Mouse (Mus musculus): Measurements from ENCODE around the gene Lag3. TPM values are rescaled to one million over a fixed set of nuclear protein-coding genes. Genes with fewer than 3 reads are reported as not detected.

Lag3 gene
- 2.3 and 2.5 TPM in 2 replicates for polyA plus RNA-seq (2014; fragmentation: Nextera tagmentation; extraction: Ambion mirVana)

DNA sequence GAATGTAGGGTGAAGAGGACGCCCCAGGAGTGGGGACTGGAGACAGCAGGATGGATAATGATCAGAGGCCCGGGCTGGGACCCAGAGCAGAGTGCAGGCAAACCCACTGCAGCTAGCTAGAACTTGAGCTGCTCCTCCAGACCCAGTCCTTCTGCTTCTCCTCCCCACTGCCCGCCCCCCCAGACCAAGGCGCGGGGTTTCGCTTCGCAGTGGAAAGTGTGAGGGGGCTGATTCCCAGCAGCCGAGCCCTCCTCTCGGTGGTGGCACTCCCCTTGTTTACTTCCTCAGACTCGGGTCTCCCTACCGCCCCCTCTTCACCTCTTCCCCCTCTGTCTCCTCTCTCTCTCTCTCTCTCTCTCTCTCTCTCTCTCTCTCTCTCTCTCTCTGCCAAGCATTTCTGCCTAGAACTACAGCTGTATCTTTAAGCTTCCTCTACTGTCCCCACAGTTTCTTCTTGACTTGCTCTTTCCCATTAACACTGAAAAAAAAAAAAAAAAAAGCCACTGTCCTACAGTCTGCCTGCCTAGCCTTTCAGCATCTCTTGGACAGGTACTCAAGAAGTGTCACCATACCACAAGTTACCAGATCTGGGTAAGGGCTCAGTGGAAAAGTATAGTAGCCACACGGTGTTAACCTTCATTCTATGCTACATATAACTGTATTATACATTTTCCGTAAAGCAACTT lies at the start of gene Lag3:
TSS of gene Lag3 (minus strand) at position 173 of the 686 bp plus-strand sequence.
- Histone ChIP-seq H3K36me3 (ENCODE audit: control insufficient read depth, insufficient read depth, low read length) (peaks cover 8% of the 10 kb centered on the region; the same call in 1 of the 2 replicates), H3K4me2 (ENCODE audit: low read depth, low read length, severe bottlenecking) (no peak within 1 kb of the TSS), H3K4me1 (replicated peaks; ENCODE audit: control insufficient read depth, insufficient read depth, low read length) (peaks cover 23% of the 10 kb centered on the region), H3K27ac (ENCODE audit: low read depth, low read length) (no peak within 1 kb of the TSS), H3K27me3 (ENCODE audit: control insufficient read depth, insufficient read depth, low read length) (peaks cover 9% of the 10 kb centered on the region), H3K4me3 (ENCODE audit: low read depth, low read length) (no peak within 1 kb of the TSS), H3K9me3 (ENCODE audit: control insufficient read depth, low read length) (no peaks in the 10 kb centered on the region), H3K9ac (ENCODE audit: low read length) (no peak within 1 kb of the TSS)
- DNase-seq (ENCODE audit: low spot score) (no peak), ATAC-seq (replicated peaks; ENCODE audit: low FRiP score) (no peak)
- WGBS: 19% methylated on average over 13 of the region's 13 CpGs

DNA sequence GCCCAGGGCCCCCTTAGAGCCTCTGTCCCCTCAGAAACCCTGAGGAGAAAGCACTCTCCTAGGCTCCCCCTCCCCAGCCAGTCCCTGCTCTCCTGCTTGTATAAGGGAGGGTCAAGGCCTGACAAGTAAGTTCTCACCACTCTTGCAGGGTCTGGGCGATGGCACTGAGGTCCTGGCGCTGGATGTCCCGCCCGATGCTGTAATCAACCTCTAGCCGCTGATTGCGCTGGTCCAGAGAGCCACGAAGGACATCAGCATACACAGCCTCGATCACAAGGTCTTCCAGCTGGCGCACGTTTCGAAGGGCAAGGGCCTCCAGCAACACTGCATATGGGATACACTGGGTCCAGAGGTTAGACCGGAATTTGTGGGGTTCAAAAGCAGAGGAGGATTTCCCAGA lies 49.5 kb upstream of the Lag3 start:
- Histone ChIP-seq H3K4me1 (replicated peaks; ENCODE audit: control insufficient read depth, insufficient read depth, low read length) (peaks cover 5% of the 10 kb centered on the region; the same call in 1 of the 2 replicates), H3K27ac (ENCODE audit: low read depth, low read length) (no peak overlapping the region), H3K36me3 (ENCODE audit: control insufficient read depth, insufficient read depth, low read length) (peaks cover 6% of the 10 kb centered on the region; the same call in 1 of the 2 replicates), H3K4me2 (ENCODE audit: low read depth, low read length, severe bottlenecking) (no peak overlapping the region), H3K9me3 (ENCODE audit: control insufficient read depth, low read length) (no peaks in the 10 kb centered on the region), H3K27me3 (ENCODE audit: control insufficient read depth, insufficient read depth, low read length) (no peaks in the 10 kb centered on the region), H3K4me3 (ENCODE audit: low read depth, low read length) (no peak overlapping the region), H3K9ac (ENCODE audit: low read length) (no peak overlapping the region)
- no peak for DNase-seq (ENCODE audit: low spot score)
- no peak for ATAC-seq (replicated peaks; ENCODE audit: low FRiP score)
- WGBS: 96% methylated on average over 12 of the region's 12 CpGs

DNA sequence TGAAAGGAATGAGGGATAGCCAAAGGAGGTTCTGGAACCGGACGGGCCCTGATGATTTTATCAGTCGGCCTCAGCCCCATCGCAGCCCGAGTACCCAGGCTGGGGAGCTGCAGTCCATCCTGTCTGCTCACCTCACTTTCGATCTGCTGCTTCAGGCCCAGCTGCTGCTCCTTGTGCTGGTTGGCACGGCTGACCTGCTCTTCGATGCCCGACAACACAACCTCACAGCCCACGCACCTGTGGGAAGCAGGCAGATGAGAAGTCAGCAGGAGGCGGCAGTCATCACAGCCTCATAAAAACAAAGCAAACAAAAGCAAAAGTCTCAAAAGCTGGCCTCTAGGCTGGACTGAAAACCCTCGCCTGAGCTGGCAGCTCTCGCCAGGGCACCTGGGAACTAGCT lies 48.5 kb upstream of the Lag3 start:
- H3K36me3 ChIP-seq (ENCODE audit: control insufficient read depth, insufficient read depth, low read length): peaks cover 6% of the 10 kb centered on the region; the same call in 1 of the 2 replicates
- ATAC-seq (replicated peaks; ENCODE audit: low FRiP score): no peak
- 91% methylated on average over 13 of the region's 13 CpGs for WGBS

DNA sequence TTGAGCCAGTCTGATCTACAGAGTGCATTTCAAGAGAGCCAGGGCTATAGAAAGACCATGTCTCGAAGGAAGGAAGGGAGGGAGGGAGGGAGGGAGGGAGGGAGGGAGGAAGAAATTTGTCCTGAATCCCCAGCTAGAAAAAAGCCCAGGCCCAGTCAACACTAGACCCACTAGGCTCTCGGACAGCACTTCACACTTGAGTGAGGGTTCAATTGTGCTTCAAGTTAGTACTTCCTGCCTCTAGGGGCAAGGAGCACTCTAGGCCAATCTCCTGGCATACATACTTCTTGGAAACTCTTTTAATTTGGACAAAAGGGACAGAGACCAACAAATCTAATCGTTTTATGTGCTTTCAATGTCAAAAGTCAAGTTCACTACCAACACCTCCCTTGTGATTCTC lies 46.6 kb upstream of the Lag3 start:
- Histone ChIP-seq H3K9me3 (ENCODE audit: control insufficient read depth, low read length) (no peaks in the 10 kb centered on the region), H3K4me2 (ENCODE audit: low read depth, low read length, severe bottlenecking) (no peak overlapping the region), H3K4me3 (ENCODE audit: low read depth, low read length) (no peak overlapping the region), H3K36me3 (ENCODE audit: control insufficient read depth, insufficient read depth, low read length) (peaks cover 6% of the 10 kb centered on the region; the same call in 1 of the 2 replicates), H3K27me3 (ENCODE audit: control insufficient read depth, insufficient read depth, low read length) (no peaks in the 10 kb centered on the region), H3K27ac (ENCODE audit: low read depth, low read length) (no peak overlapping the region), H3K9ac (ENCODE audit: low read length) (no peak overlapping the region), H3K4me1 (replicated peaks; ENCODE audit: control insufficient read depth, insufficient read depth, low read length) (no peaks in the 10 kb centered on the region)
- ATAC-seq (replicated peaks; ENCODE audit: low FRiP score): no peak
- WGBS: 85% methylated on average over 3 of the region's 3 CpGs
- no peak for DNase-seq (ENCODE audit: low spot score)

More for the DNA sequence above, 48.5 kb upstream of the Lag3 start:
- no peaks in the 10 kb centered on the region for H3K9me3 ChIP-seq (ENCODE audit: control insufficient read depth, low read length)
- no peak for DNase-seq (ENCODE audit: low spot score)
- no peak overlapping the region for H3K27ac ChIP-seq (ENCODE audit: low read depth, low read length)
- H3K4me3 ChIP-seq (ENCODE audit: low read depth, low read length): no peak overlapping the region
- peaks cover 5% of the 10 kb centered on the region; the same call in 1 of the 2 replicates for H3K4me1 ChIP-seq (replicated peaks; ENCODE audit: control insufficient read depth, insufficient read depth, low read length)
- H3K27me3 ChIP-seq (ENCODE audit: control insufficient read depth, insufficient read depth, low read length): no peaks in the 10 kb centered on the region
- no peak overlapping the region for H3K9ac ChIP-seq (ENCODE audit: low read length)
- no peak overlapping the region for H3K4me2 ChIP-seq (ENCODE audit: low read depth, low read length, severe bottlenecking)

DNA sequence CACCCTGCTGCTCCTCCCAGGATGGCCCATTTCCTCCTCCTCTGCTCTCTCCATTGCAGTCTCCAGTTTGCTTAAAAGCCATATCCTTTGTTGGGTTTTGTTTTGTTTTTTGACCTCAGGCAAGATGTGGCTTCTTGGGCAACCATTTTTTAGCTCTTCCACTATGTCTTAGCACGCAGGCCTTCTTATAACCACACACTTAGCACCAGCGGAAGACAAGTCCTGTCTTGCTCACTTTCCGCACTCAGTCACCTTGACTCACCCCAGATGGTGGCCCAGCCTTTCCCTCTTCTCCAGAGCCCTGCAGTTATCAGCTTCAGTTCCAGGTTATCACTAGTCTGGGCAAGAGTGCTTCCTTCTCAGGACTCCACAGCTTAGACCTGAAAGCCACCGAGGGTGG lies 43.7 kb upstream of the Lag3 start:
- WGBS: 96% methylated on average over 4 of the region's 4 CpGs

DNA sequence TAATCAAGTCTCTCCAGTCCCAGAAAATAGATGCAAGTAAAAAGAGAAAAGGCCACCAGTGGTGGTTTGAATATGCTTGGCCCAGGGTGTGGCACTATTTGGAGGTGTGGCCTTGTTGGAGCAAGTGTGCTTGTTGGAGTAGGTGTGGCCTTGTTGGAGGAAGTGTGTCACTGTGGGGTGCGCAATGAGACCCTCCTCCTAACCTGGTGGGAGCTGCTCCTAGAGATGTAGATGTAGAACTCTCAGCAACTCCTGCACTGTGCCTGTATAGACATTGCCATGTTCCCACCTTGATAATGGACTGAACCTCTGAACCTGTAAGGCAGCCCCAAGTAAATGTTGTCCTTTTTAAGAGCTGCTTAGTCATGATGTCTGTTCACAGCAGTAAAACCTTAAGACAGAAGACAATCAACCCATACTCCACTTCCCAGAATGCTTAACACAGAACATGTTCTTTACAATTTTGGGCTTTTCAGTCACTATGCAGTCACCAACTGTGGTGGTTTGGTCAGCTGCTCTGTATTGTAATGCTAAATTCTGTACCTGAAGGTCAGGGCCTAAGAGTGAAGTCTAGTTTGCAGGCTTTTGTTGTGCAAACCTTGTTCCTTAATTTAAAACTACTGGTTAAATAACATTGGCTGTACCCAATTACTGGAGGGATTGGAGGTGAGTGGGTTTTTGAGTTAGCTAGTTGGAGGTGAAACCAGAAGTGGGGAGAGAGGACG lies 42.6 kb upstream of the Lag3 start:
- ATAC-seq (replicated peaks; ENCODE audit: low FRiP score) (no peak), DNase-seq (ENCODE audit: low spot score) (no peak)
- Histone ChIP-seq H3K9me3 (ENCODE audit: control insufficient read depth, low read length) (no peaks in the 10 kb centered on the region), H3K27ac (ENCODE audit: low read depth, low read length) (no peak overlapping the region), H3K4me3 (ENCODE audit: low read depth, low read length) (no peak overlapping the region), H3K9ac (ENCODE audit: low read length) (no peak overlapping the region), H3K4me2 (ENCODE audit: low read depth, low read length, severe bottlenecking) (no peak overlapping the region), H3K4me1 (replicated peaks; ENCODE audit: control insufficient read depth, insufficient read depth, low read length) (no peaks in the 10 kb centered on the region), H3K27me3 (ENCODE audit: control insufficient read depth, insufficient read depth, low read length) (no peaks in the 10 kb centered on the region), H3K36me3 (ENCODE audit: control insufficient read depth, insufficient read depth, low read length) (no peaks in the 10 kb centered on the region; the same call in 1 of the 2 replicates)
- 89% methylated on average over 2 of the region's 2 CpGs for WGBS

More for the DNA sequence above, 43.7 kb upstream of the Lag3 start:
- Histone ChIP-seq H3K27ac (ENCODE audit: low read depth, low read length) (no peak overlapping the region), H3K4me1 (replicated peaks; ENCODE audit: control insufficient read depth, insufficient read depth, low read length) (no peaks in the 10 kb centered on the region), H3K27me3 (ENCODE audit: control insufficient read depth, insufficient read depth, low read length) (no peaks in the 10 kb centered on the region), H3K36me3 (ENCODE audit: control insufficient read depth, insufficient read depth, low read length) (peaks cover 4% of the 10 kb centered on the region; the same call in 1 of the 2 replicates), H3K4me3 (ENCODE audit: low read depth, low read length) (no peak overlapping the region), H3K4me2 (ENCODE audit: low read depth, low read length, severe bottlenecking) (no peak overlapping the region), H3K9ac (ENCODE audit: low read length) (no peak overlapping the region), H3K9me3 (ENCODE audit: control insufficient read depth, low read length) (no peaks in the 10 kb centered on the region)
- ATAC-seq (replicated peaks; ENCODE audit: low FRiP score) (no peak), DNase-seq (ENCODE audit: low spot score) (no peak)

DNA sequence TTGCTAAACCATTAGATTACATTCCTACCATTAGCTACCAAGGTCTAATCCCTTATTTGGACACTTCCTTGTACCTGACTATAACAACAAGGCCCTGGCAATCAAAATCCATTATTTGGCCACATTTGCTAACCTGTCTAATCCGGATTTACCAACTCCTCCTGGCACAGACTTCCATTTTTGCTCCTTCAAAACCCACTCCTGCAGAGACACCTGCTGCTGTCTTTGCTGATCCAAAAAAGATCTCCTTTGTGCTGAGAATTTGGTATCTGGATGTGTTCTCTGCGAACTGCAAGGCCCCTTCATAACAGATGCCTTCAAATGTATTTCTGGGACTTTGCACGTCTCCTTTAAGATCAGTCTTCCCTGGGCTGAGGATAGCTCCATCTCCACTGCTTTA lies 32.0 kb upstream of the Lag3 start:
- Histone ChIP-seq H3K27ac (ENCODE audit: low read depth, low read length) (no peak overlapping the region), H3K4me2 (ENCODE audit: low read depth, low read length, severe bottlenecking) (no peak overlapping the region), H3K9me3 (ENCODE audit: control insufficient read depth, low read length) (no peaks in the 10 kb centered on the region), H3K4me3 (ENCODE audit: low read depth, low read length) (no peak overlapping the region), H3K4me1 (replicated peaks; ENCODE audit: control insufficient read depth, insufficient read depth, low read length) (no peaks in the 10 kb centered on the region), H3K36me3 (ENCODE audit: control insufficient read depth, insufficient read depth, low read length) (no peaks in the 10 kb centered on the region), H3K27me3 (ENCODE audit: control insufficient read depth, insufficient read depth, low read length) (no peaks in the 10 kb centered on the region), H3K9ac (ENCODE audit: low read length) (no peak overlapping the region)
- no peak for DNase-seq (ENCODE audit: low spot score)
- ATAC-seq (replicated peaks; ENCODE audit: low FRiP score): no peak
- 87% methylated on average over 3 of the region's 3 CpGs for WGBS

DNA sequence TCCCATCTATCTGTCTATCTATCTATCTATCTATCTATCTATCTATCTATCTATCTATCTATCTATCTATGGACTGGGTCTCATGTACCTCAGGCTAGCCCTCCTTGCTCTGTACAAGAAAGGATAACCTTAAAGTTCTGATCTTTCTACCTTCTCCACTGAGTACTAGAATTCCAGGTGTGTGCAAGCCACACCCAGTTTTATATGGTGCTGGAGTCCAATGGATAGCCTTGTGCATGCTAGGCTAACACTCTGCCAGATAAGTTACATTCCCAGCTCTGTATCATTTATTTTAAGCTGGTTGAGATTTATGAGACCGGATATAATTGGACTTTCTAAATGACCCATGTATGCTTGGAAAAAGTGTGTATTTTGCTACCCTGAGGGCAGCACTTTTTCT lies 30.2 kb upstream of the Lag3 start:
- Histone ChIP-seq H3K4me2 (ENCODE audit: low read depth, low read length, severe bottlenecking) (no peak overlapping the region), H3K36me3 (ENCODE audit: control insufficient read depth, insufficient read depth, low read length) (no peaks in the 10 kb centered on the region; the same call in 1 of the 2 replicates), H3K4me3 (ENCODE audit: low read depth, low read length) (no peak overlapping the region), H3K9me3 (ENCODE audit: control insufficient read depth, low read length) (no peaks in the 10 kb centered on the region), H3K27ac (ENCODE audit: low read depth, low read length) (no peak overlapping the region), H3K4me1 (replicated peaks; ENCODE audit: control insufficient read depth, insufficient read depth, low read length) (no peaks in the 10 kb centered on the region), H3K27me3 (ENCODE audit: control insufficient read depth, insufficient read depth, low read length) (no peaks in the 10 kb centered on the region), H3K9ac (ENCODE audit: low read length) (no peak overlapping the region)
- WGBS: 95% methylated on average over 1 of the region's 1 CpGs
- ATAC-seq (replicated peaks; ENCODE audit: low FRiP score): no peak
- DNase-seq (ENCODE audit: low spot score): no peak
